Mouse (Mus musculus): ENCODE data around the gene Slc16a3. TPM values are rescaled to one million over a fixed set of nuclear protein-coding genes. Genes with fewer than 3 reads are reported as not detected.

Gene Slc16a3
- total RNA-seq, 4 experiments from 2014 or later, result 3.9 to 9.3 (median 7.8) TPM

Other genes starting within 250 kb of the Slc16a3 start
- 10 to 100 TPM; 19.2 to 23.3 (median 22.2) TPM for gene Cenpx, start 234.7 kb upstream of the Slc16a3 start, total RNA-seq (2022)
- 10 to 100 TPM; 39.8 to 56.7 (median 51.2) TPM for gene Lrrc45, start 234.6 kb upstream of the Slc16a3 start, total RNA-seq (2022)
- gene Rac3, start 227.0 kb upstream of the Slc16a3 start, total RNA-seq (2022), result 10 to 100 TPM; 39.2 to 40.0 (median 39.6) TPM
- 10 to 100 TPM in 2 of 4 experiments, 1 to 10 TPM in 2; 7.9 to 12.9 (median 9.4) TPM for gene Dcxr, start 221.2 kb upstream of the Slc16a3 start, total RNA-seq (2022)
- 1 to 10 TPM in 3 of 4 experiments, under 1 TPM in 1; 0.99 to 2.7 (median 1.9) TPM for gene Cbr2, start 216.4 kb upstream of the Slc16a3 start, total RNA-seq (2022)
- gene Hmga1b, start 185.7 kb upstream of the Slc16a3 start, total RNA-seq (2022), result 10 to 100 TPM; 23.0 to 43.0 (median 30.6) TPM
- 10 to 100 TPM; 49.0 to 56.6 (median 52.3) TPM for gene Rfng, start 164.3 kb upstream of the Slc16a3 start, total RNA-seq (2022)
- gene Gps1, start 164.2 kb upstream of the Slc16a3 start, total RNA-seq (2022), result 100 to 1,000 TPM; 142 to 151 (median 146) TPM
- gene Dus1l, start 152.1 kb upstream of the Slc16a3 start, total RNA-seq (2022), result 10 to 100 TPM; 41.4 to 47.9 (median 46.1) TPM
- gene Fasn, start 123.9 kb upstream of the Slc16a3 start, total RNA-seq (2022), result 100 to 1,000 TPM; 176 to 199 (median 193) TPM
- gene Ccdc57, start 15.6 kb upstream of the Slc16a3 start, total RNA-seq (2022), result 1 to 10 TPM; 8.4 to 9.8 (median 9.0) TPM
- gene Csnk1d, start 42.9 kb downstream of the Slc16a3 start, total RNA-seq (2022), result 100 to 1,000 TPM; 112 to 116 (median 113) TPM
- gene Cd7, start 90.9 kb downstream of the Slc16a3 start, total RNA-seq (2022), result 1 to 10 TPM; 1.3 to 2.7 (median 1.4) TPM
- gene Sectm1b, start 115.1 kb downstream of the Slc16a3 start, total RNA-seq (2022), result not detected
- not detected for gene Sectm1a, start 132.7 kb downstream of the Slc16a3 start, total RNA-seq (2022)
- not detected for gene Tex19.2, start 170.2 kb downstream of the Slc16a3 start, total RNA-seq (2022)
- gene Tex19.1, start 197.7 kb downstream of the Slc16a3 start, total RNA-seq (2022), result not detected
- gene Uts2r, start 211.8 kb downstream of the Slc16a3 start, total RNA-seq (2022), result under 1 TPM in 3 of 4 experiments, not detected in 1; 0.18 to 0.50 (median 0.37) TPM